In the genomic region with DNA sequence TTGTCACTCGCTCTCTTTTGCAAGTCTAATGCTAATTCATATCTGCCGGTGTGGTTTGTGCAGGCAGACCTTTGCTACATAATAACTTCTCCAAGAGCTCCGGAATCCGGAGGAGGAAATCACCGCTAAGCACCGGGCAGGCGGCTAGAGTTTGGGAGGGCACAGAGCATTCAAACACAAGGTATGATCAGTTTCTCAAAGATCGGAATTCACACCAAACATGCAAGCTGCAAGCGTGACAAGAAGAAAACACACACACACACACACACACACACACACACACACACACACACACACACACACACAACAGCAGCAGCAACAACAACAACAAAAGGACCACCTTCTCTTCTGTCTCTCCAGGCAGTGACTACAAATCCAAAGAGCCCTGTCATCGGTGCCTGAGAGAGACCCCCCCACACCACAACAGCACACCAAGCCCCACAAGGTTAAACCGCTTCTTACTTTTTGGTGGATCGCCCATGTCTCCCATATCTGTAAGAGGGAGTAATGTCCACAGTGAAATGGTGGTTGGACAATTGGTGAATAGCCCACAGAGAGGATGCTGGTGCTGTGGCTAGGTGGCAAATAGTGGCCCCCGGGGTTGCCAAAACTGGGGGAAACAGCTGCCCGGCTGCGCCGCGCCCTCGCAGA, we compare ENCODE assay signal across 7 mouse cellular contexts. TPM values are rescaled to one million over a fixed set of nuclear protein-coding genes. Genes with fewer than 3 reads are reported as not detected.
DNase-seq lines count a peak whose midpoint lies in the region; ATAC-seq lines count a peak whose summit lies in the region.

No protein-coding gene starts in this region.

- H3K9me3 ChIP-seq in megakaryocyte, embryonic 14.5 days, result peaks cover 5% of the 10 kb centered on the region; the same call in 1 of the 2 replicates
- H3K9me3 ChIP-seq in forebrain, embryonic 16.5 days (ENCODE audit: control insufficient read depth, low read length), result peaks cover 2% of the 10 kb centered on the region; the same call in 1 of the 2 replicates
- no peaks in the 10 kb centered on the region for H3K9me3 ChIP-seq in liver, embryonic 15.5 days (replicated peaks)

- H3K27me3 ChIP-seq in megakaryocyte, embryonic 14.5 days (replicated peaks), result peaks cover 78% of the 10 kb centered on the region
- peaks cover 55% of the 10 kb centered on the region for H3K27me3 ChIP-seq in forebrain, embryonic 16.5 days (replicated peaks; ENCODE audit: control insufficient read depth, insufficient read depth, low read length)
- H3K27me3 ChIP-seq in liver, embryonic 15.5 days, result peaks cover 93% of the 10 kb centered on the region

- peak overlapping the region; percentile 79 for H3K4me2 ChIP-seq in forebrain, embryonic 16.5 days (ENCODE audit: low read length)
- H3K4me2 ChIP-seq in liver, embryonic 15.5 days, result peak overlapping the region; percentile 63

- peaks cover 10% of the 10 kb centered on the region for H3K4me1 ChIP-seq in megakaryocyte, embryonic 14.5 days
- H3K4me1 ChIP-seq in forebrain, embryonic 16.5 days (replicated peaks; ENCODE audit: control insufficient read depth, insufficient read depth, low read length), result peaks cover 18% of the 10 kb centered on the region
- H3K4me1 ChIP-seq in liver, embryonic 15.5 days (replicated peaks), result no peaks in the 10 kb centered on the region

- no peaks in the 10 kb centered on the region for H3K36me3 ChIP-seq in megakaryocyte, embryonic 14.5 days (replicated peaks; ENCODE audit: low read length)
- H3K36me3 ChIP-seq in forebrain, embryonic 16.5 days (ENCODE audit: control insufficient read depth, insufficient read depth), result no peaks in the 10 kb centered on the region
- no peaks in the 10 kb centered on the region for H3K36me3 ChIP-seq in liver, embryonic 15.5 days (replicated peaks)

- peak overlapping the region; percentile 82 for H3K4me3 ChIP-seq in megakaryocyte, embryonic 14.5 days (replicated peaks)
- peak overlapping the region; percentile 70 for H3K4me3 ChIP-seq in forebrain, embryonic 16.5 days (replicated peaks; ENCODE audit: low read length)
- H3K4me3 ChIP-seq in liver, embryonic 15.5 days (replicated peaks), result peak overlapping the region; percentile 40

- peak overlapping the region; percentile 41; the same call in 1 of the 2 replicates for H3K9ac ChIP-seq in forebrain, embryonic 16.5 days (replicated peaks; ENCODE audit: low read depth, low read length)
- no peak overlapping the region for H3K9ac ChIP-seq in liver, embryonic 15.5 days

- DNase-seq in spleen, postnatal 4 days (ENCODE audit: low spot score in 2 of 2), result no peak
- no peak for DNase-seq in cerebellum, postnatal 25 days
- DNase-seq in adrenal gland, postnatal 10 days, result no peak

- WGBS in forebrain, embryonic 16.5 days, result 0% methylated on average over 18 of the region's 18 CpGs
- under 1% methylated on average over 18 of the region's 18 CpGs for WGBS in liver, embryonic 15.5 days (ENCODE audit: insufficient replicate concordance)

- H3K27ac ChIP-seq in forebrain, embryonic 16.5 days (ENCODE audit: low read length), result peak overlapping the region; percentile 53
- H3K27ac ChIP-seq in liver, embryonic 15.5 days (replicated peaks), result no peak overlapping the region

- no peak for ATAC-seq in megakaryocyte, adult 5-6 weeks (ENCODE audit: poor library complexity, severe bottlenecking)
- ATAC-seq in forebrain, embryonic 16.5 days, result peak; percentile 13
- ATAC-seq in liver, embryonic 15.5 days (ENCODE audit: insufficient read depth), result no peak

RNA-seq across cellular contexts. Expression of a gene that starts 0.4 kb away (rescaled TPM):
- polyA plus RNA-seq in megakaryocyte, embryonic 14.5 days (2012; ENCODE audit: insufficient read depth, low replicate concordance), result not detected in 2 replicates
- not detected in 2 replicates for total RNA-seq in megakaryocyte, adult 5-6 weeks (2015)
- not detected in 2 replicates for total RNA-seq in megakaryocyte, adult 5-6 weeks (2017)
- 49.7 and 61.5 TPM in 2 replicates for polyA plus RNA-seq in forebrain, embryonic 16.5 days (2015; fragmentation: Nextera tagmentation; extraction: Ambion mirVana)
- 0.30 and 0.32 TPM in 2 replicates for polyA plus RNA-seq in liver, embryonic 15.5 days (2015; fragmentation: Nextera tagmentation; extraction: Ambion mirVana)
- 1 to 10 TPM; 4.1 to 6.5 TPM for total RNA-seq in adrenal gland, postnatal 10 days (2021)

Comparison
In these comparisons a context has a peak if more than half of its experiments do, and no peak if none do; other contexts are left out.
1. RNA of a gene that starts 0.4 kb away (polyA plus RNA-seq): 49.7 to 61.5 TPM in forebrain, embryonic 16.5 days; 0.30 to 0.32 TPM in liver, embryonic 15.5 days and not detected in megakaryocyte, embryonic 14.5 days; every median in the first group is over 10 times any median in the second.
2. Peak in every context shown above with its lines, with median percentiles within 50 percentile points of each other: H3K4me3 ChIP-seq.